ENCODE assay signal across 31 mouse cellular contexts in the genomic region with DNA sequence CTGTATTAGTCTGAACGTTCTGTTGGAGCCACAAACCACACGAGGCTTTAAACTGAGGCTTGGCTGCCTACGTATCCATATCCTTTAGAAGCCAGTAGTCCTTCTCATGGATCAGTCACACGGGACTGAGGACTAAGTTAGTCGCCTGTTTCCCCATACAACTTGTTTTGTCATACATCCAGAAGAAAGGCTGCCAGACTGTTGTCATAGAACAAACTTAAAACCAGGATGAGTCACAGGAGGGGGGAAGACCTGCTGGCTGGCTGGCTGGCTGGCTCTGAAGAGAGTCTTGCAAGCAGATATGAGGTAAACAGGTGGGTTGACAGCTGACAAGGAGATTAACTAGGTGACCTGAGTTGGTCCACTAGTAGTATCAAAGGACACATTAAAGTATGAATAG. TPM values are rescaled to one million over a fixed set of nuclear protein-coding genes. Genes with fewer than 3 reads are reported as not detected.
DNase-seq lines count a peak whose midpoint lies in the region; ATAC-seq lines count a peak whose summit lies in the region.
"Had no signal": no experiment of that assay in that cellular context is flagged by ENCODE, and none has a peak within 500 bp of the region (broad histone marks: within the 10 kb centered on the region; RNA-seq: fewer than 3 reads in every experiment).

No protein-coding gene starts in this region.

- H3K27me3 ChIP-seq in neural tube, embryonic 15.5 days (replicated peaks): no peaks in the 10 kb centered on the region
- H3K27me3 ChIP-seq: forebrain, embryonic 12.5 days; forebrain, embryonic 15.5 days; heart, embryonic 12.5 days; heart, embryonic 15.5 days; hindbrain, embryonic 13.5 days; intestine, embryonic 15.5 days; Patski had no signal

- DNase-seq in adrenal gland, adult (ENCODE audit: inconsistent age in 2 of 2, low spot score in 1 of 2): peak; percentile 33 to 76
- DNase-seq in adrenal gland, postnatal 4 days (ENCODE audit: low spot score in 2 of 2): no peak
- DNase-seq in adrenal gland, postnatal 36 days: peak; percentile 37 to 49
- no peak for DNase-seq in adrenal gland, postnatal 25 days
- DNase-seq in fibroblast of lung, adult 2 months (ENCODE audit: low read depth): peak; percentile 9
- DNase-seq: cerebellum, adult 11-12 months; cerebellum, adult 8-10 months; cerebellum, postnatal 10 days; cerebellum, postnatal 36 days; gastrocnemius, postnatal 25 days; heart, adult 18-20 months; heart, postnatal 10 days; heart, postnatal 36 days; kidney, adult 11 months; kidney, adult 8-10 months had no signal

- no peak overlapping the region for H3K27ac ChIP-seq in neural tube, embryonic 15.5 days (replicated peaks)
- H3K27ac ChIP-seq: forebrain, embryonic 12.5 days; forebrain, embryonic 15.5 days; heart, embryonic 15.5 days; hindbrain, embryonic 10.5 days; hindbrain, embryonic 13.5 days; intestine, embryonic 15.5 days had no signal

- no peaks in the 10 kb centered on the region for H3K36me3 ChIP-seq in neural tube, embryonic 15.5 days
- H3K36me3 ChIP-seq: forebrain, embryonic 12.5 days; forebrain, embryonic 15.5 days; heart, embryonic 12.5 days; heart, embryonic 15.5 days; hindbrain, embryonic 10.5 days; hindbrain, embryonic 13.5 days; intestine, embryonic 15.5 days had no signal

- no peaks in the 10 kb centered on the region for H3K4me1 ChIP-seq in neural tube, embryonic 15.5 days
- H3K4me1 ChIP-seq: heart, embryonic 12.5 days; heart, embryonic 15.5 days; intestine, embryonic 15.5 days had no signal

- H3K9ac ChIP-seq in neural tube, embryonic 15.5 days (replicated peaks): no peak overlapping the region
- H3K9ac ChIP-seq: forebrain, embryonic 12.5 days; forebrain, embryonic 15.5 days; heart, embryonic 12.5 days; heart, embryonic 15.5 days; hindbrain, embryonic 13.5 days; intestine, embryonic 15.5 days had no signal

- no peak for ATAC-seq in neural tube, embryonic 15.5 days (ENCODE audit: low FRiP score)
- ATAC-seq: forebrain, embryonic 15.5 days; hindbrain, embryonic 16.5 days; intestine, embryonic 15.5 days; Patski had no signal

- H3K4me3 ChIP-seq in neural tube, embryonic 15.5 days (replicated peaks): no peak overlapping the region
- H3K4me3 ChIP-seq: forebrain, embryonic 12.5 days; forebrain, embryonic 15.5 days; heart, embryonic 12.5 days; heart, embryonic 15.5 days; hindbrain, embryonic 10.5 days; hindbrain, embryonic 13.5 days; intestine, embryonic 15.5 days had no signal

- H3K9me3 ChIP-seq in neural tube, embryonic 15.5 days (replicated peaks): no peaks in the 10 kb centered on the region
- H3K9me3 ChIP-seq: forebrain, embryonic 12.5 days; forebrain, embryonic 15.5 days; heart, embryonic 12.5 days; heart, embryonic 15.5 days; hindbrain, embryonic 10.5 days; hindbrain, embryonic 13.5 days; intestine, embryonic 15.5 days had no signal

- WGBS in neural tube, embryonic 15.5 days: 85% methylated on average over 5 of the region's 5 CpGs

- H3K4me2 ChIP-seq in neural tube, embryonic 15.5 days: no peak overlapping the region
- H3K4me2 ChIP-seq: forebrain, embryonic 12.5 days; forebrain, embryonic 15.5 days; heart, embryonic 12.5 days; heart, embryonic 15.5 days; hindbrain, embryonic 13.5 days; intestine, embryonic 15.5 days had no signal

RNA-seq across cellular contexts. Expression of a gene that starts 6.5 kb away (rescaled TPM):
- 10 to 100 TPM; 21.3 to 25.8 TPM for total RNA-seq in adrenal gland, postnatal 4 days (2021)
- 10 to 100 TPM; 15.0 to 19.7 TPM for total RNA-seq in adrenal gland, postnatal 36 days (2021)
- 20.7 and 22.8 TPM in 2 replicates for total RNA-seq in adrenal gland, postnatal 25 days (2021)
- polyA plus RNA-seq in neural tube, embryonic 15.5 days (2015; fragmentation: Nextera tagmentation; extraction: Ambion mirVana): 14.5 and 17.8 TPM in 2 replicates

RNA-seq across cellular contexts. Expression of a gene that starts 28.9 kb away (rescaled TPM):
- total RNA-seq in adrenal gland, postnatal 4 days (2021): not detected
- not detected for total RNA-seq in adrenal gland, postnatal 36 days (2021)
- total RNA-seq in adrenal gland, postnatal 25 days (2021): not detected in 2 replicates
- polyA plus RNA-seq in neural tube, embryonic 15.5 days (2015; fragmentation: Nextera tagmentation; extraction: Ambion mirVana): not detected in 2 replicates
- total RNA-seq: ES-E14; gastrocnemius, adult 8-10 months; gastrocnemius, postnatal 25 days; heart, adult 18-20 months; heart, postnatal 10 days; heart, postnatal 36 days had no signal
- polyA plus RNA-seq: cortical plate, adult 2 months; embryonic facial prominence, embryonic 11.5 days; embryonic facial prominence, embryonic 14.5 days; forebrain, embryonic 12.5 days; forebrain, embryonic 15.5 days; heart, embryonic 12.5 days; heart, embryonic 15.5 days; hindbrain, embryonic 16.5 days; intestine, embryonic 15.5 days; Patski had no signal

RNA-seq across cellular contexts. Expression of a gene that starts 49.0 kb away (rescaled TPM):
- total RNA-seq in adrenal gland, postnatal 4 days (2021): not detected
- total RNA-seq in adrenal gland, postnatal 36 days (2021): not detected
- not detected in 2 replicates for total RNA-seq in adrenal gland, postnatal 25 days (2021)
- not detected in 2 replicates for polyA plus RNA-seq in neural tube, embryonic 15.5 days (2015; fragmentation: Nextera tagmentation; extraction: Ambion mirVana)
- total RNA-seq: gastrocnemius, adult 8-10 months; gastrocnemius, postnatal 25 days; heart, adult 18-20 months; heart, postnatal 10 days; heart, postnatal 36 days had no signal
- polyA plus RNA-seq: forebrain, embryonic 12.5 days; forebrain, embryonic 15.5 days; gonadal fat pad, adult 2 months; heart, embryonic 15.5 days; hindbrain, embryonic 10.5 days; hindbrain, embryonic 13.5 days; intestine, embryonic 15.5 days; Patski had no signal

Comparison
In these comparisons a context has a peak if more than half of its experiments do, and no peak if none do; other contexts are left out.
1. DNase-seq: peak in adrenal gland, adult (2 of 2), adrenal gland, postnatal 36 days (2 of 2) and fibroblast of lung, adult 2 months (single experiment); none in adrenal gland, postnatal 4 days (0 of 2) and adrenal gland, postnatal 25 days (single experiment).